Mouse (Mus musculus): Measurements from ENCODE around the gene Rptn. TPM values are rescaled to one million over a fixed set of nuclear protein-coding genes. Genes with fewer than 3 reads are reported as not detected.
A peak's percentile ranks its signal among the peaks of the same experiment; 100 is the strongest.

Rptn gene
- polyA plus RNA-seq, 1 experiment from 2014 or later = not detected

DNA sequence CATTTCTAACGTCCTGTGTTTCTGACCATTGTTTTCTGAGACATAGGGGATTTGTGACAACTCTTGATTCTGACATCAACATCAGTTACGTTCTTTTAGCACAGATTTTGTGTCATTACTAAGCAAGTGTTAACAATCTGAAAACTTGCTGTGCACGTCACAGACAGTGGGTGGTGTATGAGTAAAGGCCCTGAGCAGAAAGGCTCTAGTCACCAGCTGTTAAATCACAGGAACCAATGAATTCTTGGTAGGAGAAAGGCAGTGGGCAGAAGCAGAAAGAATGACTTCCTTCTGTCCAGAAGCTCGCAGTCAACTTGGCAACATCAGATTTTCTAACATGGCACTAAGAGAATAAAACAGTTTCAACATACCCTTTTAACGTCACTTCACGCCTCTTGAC is 20.1 kb upstream of the Rptn start:
- no peak overlapping the region for H3K4me2 ChIP-seq (ENCODE audit: low read depth, low read length)
- WGBS (ENCODE audit: insufficient replicate concordance) = 70% methylated on average over 6 of the region's 6 CpGs
- DNase-seq = no peak
- H3K4me3 ChIP-seq (ENCODE audit: low read depth, low read length) = no peak overlapping the region
- H3K4me1 ChIP-seq (ENCODE audit: insufficient read depth) = 0 out of 2 replicates have a peak, but pooled peaks cover under 1% of the 10 kb centered on the region
- H3K9me3 ChIP-seq (ENCODE audit: low read length) = no peaks in the 10 kb centered on the region
- no peaks in the 10 kb centered on the region for H3K27me3 ChIP-seq (ENCODE audit: insufficient read depth, low read length)
- ATAC-seq = no peak
- H3K27ac ChIP-seq (ENCODE audit: low read depth) = no peak overlapping the region
- H3K9ac ChIP-seq (replicated peaks) = no peak overlapping the region
- TF ChIP-seq EP300 (IDR thresholded peaks at IDR 0.05; ENCODE audit: low read depth) = no peak
- H3K36me3 ChIP-seq (replicated peaks; ENCODE audit: insufficient read depth, low read length) = no peaks in the 10 kb centered on the region

DNA sequence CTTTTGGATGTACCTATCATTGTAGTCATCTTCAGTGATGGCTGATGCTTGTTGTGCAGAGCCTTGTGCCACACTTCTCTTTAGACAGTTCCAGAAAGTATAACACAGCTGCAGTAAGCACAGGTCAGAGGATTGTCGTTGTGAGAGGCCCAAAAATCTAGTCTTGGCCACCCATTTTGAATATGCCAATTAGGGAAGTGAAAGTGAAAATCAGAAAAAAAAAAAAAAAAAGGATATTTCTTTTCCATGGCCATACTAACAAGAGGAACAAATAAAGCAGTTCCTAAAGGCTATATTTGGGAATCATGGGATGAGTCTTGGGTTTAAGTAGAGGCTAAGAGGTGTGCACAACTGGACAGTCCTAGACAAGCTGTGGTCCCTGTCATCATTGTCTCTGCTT is 18.3 kb upstream of the Rptn start:
- Histone ChIP-seq H3K9ac (replicated peaks) (no peak overlapping the region), H3K4me2 (ENCODE audit: low read depth, low read length) (no peak overlapping the region), H3K4me1 (ENCODE audit: insufficient read depth) (no peaks in the 10 kb centered on the region), H3K36me3 (replicated peaks; ENCODE audit: insufficient read depth, low read length) (no peaks in the 10 kb centered on the region), H3K27ac (ENCODE audit: low read depth) (no peak overlapping the region), H3K4me3 (ENCODE audit: low read depth, low read length) (no peak overlapping the region), H3K27me3 (ENCODE audit: insufficient read depth, low read length) (no peaks in the 10 kb centered on the region), H3K9me3 (ENCODE audit: low read length) (no peaks in the 10 kb centered on the region)
- TF ChIP-seq EP300 (IDR thresholded peaks at IDR 0.05; ENCODE audit: low read depth) (no peak), CTCF (IDR thresholded peaks at IDR 0.05; ENCODE audit: low read depth) (no peak)
- DNase-seq = no peak
- ATAC-seq = no peak
- 46% methylated on average over 1 of the region's 1 CpGs for WGBS (ENCODE audit: insufficient replicate concordance)

DNA sequence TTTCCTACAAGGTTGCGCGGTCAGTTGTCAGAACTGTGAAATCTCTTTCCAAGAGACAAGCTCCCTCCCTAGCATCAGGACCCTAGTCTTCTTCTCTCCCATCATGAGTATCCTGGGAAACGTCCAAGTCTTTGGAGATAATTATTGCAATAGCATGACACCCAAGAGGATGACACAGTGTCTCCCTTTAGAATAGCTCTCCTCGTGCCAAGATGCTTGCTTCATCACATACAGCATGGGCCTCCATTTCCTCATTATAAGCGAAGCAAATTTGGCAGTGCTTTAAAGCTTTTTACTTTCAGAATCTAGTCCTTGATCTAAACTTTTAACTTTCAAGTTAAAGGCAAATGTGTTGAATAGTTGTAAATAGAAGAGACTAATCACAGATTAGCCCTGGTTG is 17.9 kb upstream of the Rptn start:
- Histone ChIP-seq H3K27ac (ENCODE audit: low read depth) (no peak overlapping the region), H3K4me1 (ENCODE audit: insufficient read depth) (no peaks in the 10 kb centered on the region), H3K9me3 (ENCODE audit: low read length) (no peaks in the 10 kb centered on the region), H3K4me2 (ENCODE audit: low read depth, low read length) (no peak overlapping the region), H3K4me3 (ENCODE audit: low read depth, low read length) (no peak overlapping the region), H3K36me3 (replicated peaks; ENCODE audit: insufficient read depth, low read length) (no peaks in the 10 kb centered on the region), H3K27me3 (ENCODE audit: insufficient read depth, low read length) (no peaks in the 10 kb centered on the region), H3K9ac (replicated peaks) (no peak overlapping the region)
- 67% methylated on average over 5 of the region's 5 CpGs for WGBS (ENCODE audit: insufficient replicate concordance)
- TF ChIP-seq EP300 (IDR thresholded peaks at IDR 0.05; ENCODE audit: low read depth) (no peak), CTCF (IDR thresholded peaks at IDR 0.05; ENCODE audit: low read depth) (no peak)
- DNase-seq (no peak), ATAC-seq (no peak)

DNA sequence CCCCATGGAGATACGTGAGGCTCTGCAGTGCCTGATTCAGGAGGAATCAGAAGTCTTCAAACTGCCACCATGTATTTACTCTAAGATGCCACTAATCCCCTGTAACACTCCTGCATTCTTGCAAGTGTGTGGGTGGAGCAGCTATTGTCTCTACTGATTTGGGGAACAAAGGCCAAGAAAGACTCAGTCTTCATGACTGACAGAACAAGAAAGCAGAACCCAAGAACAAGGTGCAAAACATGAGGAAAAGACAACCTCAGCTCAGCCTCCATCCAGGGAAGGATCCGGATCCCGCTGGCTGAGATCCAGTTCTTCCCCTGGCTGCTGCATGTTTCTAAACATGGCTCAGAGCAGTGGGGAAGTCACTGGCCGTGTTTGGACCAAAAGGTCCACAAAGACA is 15.4 kb upstream of the Rptn start:
- no peak for TF ChIP-seq EP300 (IDR thresholded peaks at IDR 0.05; ENCODE audit: low read depth)
- no peak for TF ChIP-seq CTCF (IDR thresholded peaks at IDR 0.05; ENCODE audit: low read depth)
- ATAC-seq (no peak), DNase-seq (no peak)
- Histone ChIP-seq H3K27me3 (ENCODE audit: insufficient read depth, low read length) (no peaks in the 10 kb centered on the region), H3K9ac (replicated peaks) (no peak overlapping the region), H3K36me3 (replicated peaks; ENCODE audit: insufficient read depth, low read length) (no peaks in the 10 kb centered on the region), H3K27ac (ENCODE audit: low read depth) (no peak overlapping the region), H3K4me3 (ENCODE audit: low read depth, low read length) (no peak overlapping the region), H3K4me1 (ENCODE audit: insufficient read depth) (no peaks in the 10 kb centered on the region), H3K4me2 (ENCODE audit: low read depth, low read length) (no peak overlapping the region), H3K9me3 (ENCODE audit: low read length) (no peaks in the 10 kb centered on the region)
- WGBS (ENCODE audit: insufficient replicate concordance) = 65% methylated on average over 4 of the region's 4 CpGs

- H3K4me2 ChIP-seq (ENCODE audit: low read depth, low read length) = no peak overlapping the region
- no peak for TF ChIP-seq CTCF (IDR thresholded peaks at IDR 0.05; ENCODE audit: low read depth)
- TF ChIP-seq EP300 (IDR thresholded peaks at IDR 0.05; ENCODE audit: low read depth) = no peak
- H3K9ac ChIP-seq (replicated peaks) = no peak overlapping the region
- H3K9me3 ChIP-seq (ENCODE audit: low read length) = no peaks in the 10 kb centered on the region
- 83% methylated on average over 3 of the region's 3 CpGs for WGBS (ENCODE audit: insufficient replicate concordance)
- no peak overlapping the region for H3K4me3 ChIP-seq (ENCODE audit: low read depth, low read length)
- H3K4me1 ChIP-seq (ENCODE audit: insufficient read depth) = no peaks in the 10 kb centered on the region
- H3K27ac ChIP-seq (ENCODE audit: low read depth) = no peak overlapping the region
- DNase-seq = no peak
- no peak for ATAC-seq
- H3K27me3 ChIP-seq (ENCODE audit: insufficient read depth, low read length) = no peaks in the 10 kb centered on the region
- H3K36me3 ChIP-seq (replicated peaks; ENCODE audit: insufficient read depth, low read length) = no peaks in the 10 kb centered on the region
Observed at GRCm38 (mm10) chr3:93403936-93404335, 10.4 kb downstream of the Rptn start.

DNA sequence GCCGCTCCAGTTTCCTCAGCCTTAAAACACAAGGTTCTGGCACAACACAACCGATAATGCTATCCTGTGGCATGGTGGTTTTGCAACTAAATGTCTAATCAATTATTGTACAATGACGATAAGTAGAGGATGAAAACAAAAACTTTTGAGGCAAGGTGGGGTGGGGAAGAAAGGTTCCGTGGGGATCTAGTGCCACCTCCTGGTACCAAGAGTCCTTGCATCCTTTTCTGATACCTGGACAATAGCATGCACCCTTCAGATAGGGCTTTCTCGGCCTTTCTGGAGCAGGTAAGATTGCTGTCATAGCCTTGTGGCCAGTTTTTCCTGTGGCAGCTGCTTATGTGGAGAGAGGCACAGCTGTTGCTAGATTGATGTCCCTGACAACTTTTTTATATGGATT is 13.5 kb downstream of the Rptn start:
- TF ChIP-seq CTCF (IDR thresholded peaks at IDR 0.05; ENCODE audit: low read depth) = peak; percentile 80
- no peak for TF ChIP-seq EP300 (IDR thresholded peaks at IDR 0.05; ENCODE audit: low read depth)
- no peaks in the 10 kb centered on the region for H3K9me3 ChIP-seq (ENCODE audit: low read length)
- ATAC-seq = 0 out of 2 replicates have a peak, but pooled peaks have one; percentile 33
- no peak overlapping the region for H3K27ac ChIP-seq (ENCODE audit: low read depth)
- no peak overlapping the region for H3K4me3 ChIP-seq (ENCODE audit: low read depth, low read length)
- 31% methylated on average over 5 of the region's 5 CpGs for WGBS (ENCODE audit: insufficient replicate concordance)
- H3K27me3 ChIP-seq (ENCODE audit: insufficient read depth, low read length) = no peaks in the 10 kb centered on the region
- H3K4me1 ChIP-seq (ENCODE audit: insufficient read depth) = no peaks in the 10 kb centered on the region
- no peak overlapping the region for H3K4me2 ChIP-seq (ENCODE audit: low read depth, low read length)
- DNase-seq = peak; percentile 37
- H3K36me3 ChIP-seq (replicated peaks; ENCODE audit: insufficient read depth, low read length) = no peaks in the 10 kb centered on the region
- no peak overlapping the region for H3K9ac ChIP-seq (replicated peaks)

DNA sequence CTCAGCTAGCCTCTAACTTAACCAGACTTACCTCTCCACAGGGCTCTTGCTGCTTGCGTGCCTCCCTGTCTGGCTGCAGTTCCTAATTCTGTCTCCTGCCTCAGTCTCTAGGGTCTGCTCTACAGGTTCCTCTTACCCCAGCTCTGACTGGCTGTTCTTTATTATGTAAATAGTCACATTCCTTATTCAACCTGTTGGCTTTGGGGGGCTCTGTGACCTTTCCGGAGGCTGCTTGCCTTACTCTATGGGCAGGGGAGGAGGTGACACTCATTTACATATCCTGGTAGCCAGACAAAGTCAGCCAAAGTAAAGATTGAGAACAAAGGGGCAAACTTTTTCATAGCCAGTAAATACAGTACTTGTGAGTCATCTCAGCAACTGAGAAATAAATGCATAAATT is 18.4 kb downstream of the Rptn start:
- Histone ChIP-seq H3K27me3 (ENCODE audit: insufficient read depth, low read length) (no peaks in the 10 kb centered on the region), H3K9ac (replicated peaks) (no peak overlapping the region), H3K9me3 (ENCODE audit: low read length) (no peaks in the 10 kb centered on the region), H3K4me3 (ENCODE audit: low read depth, low read length) (no peak overlapping the region), H3K4me2 (ENCODE audit: low read depth, low read length) (no peak overlapping the region), H3K27ac (ENCODE audit: low read depth) (no peak overlapping the region), H3K4me1 (ENCODE audit: insufficient read depth) (no peaks in the 10 kb centered on the region), H3K36me3 (replicated peaks; ENCODE audit: insufficient read depth, low read length) (no peaks in the 10 kb centered on the region)
- 18% methylated on average over 2 of the region's 2 CpGs for WGBS (ENCODE audit: insufficient replicate concordance)
- no peak for ATAC-seq
- TF ChIP-seq CTCF (IDR thresholded peaks at IDR 0.05; ENCODE audit: low read depth) (no peak), EP300 (IDR thresholded peaks at IDR 0.05; ENCODE audit: low read depth) (no peak)
- DNase-seq = no peak
